Mouse (Mus musculus): Measurements from ENCODE around the gene Parp1. TPM values are rescaled to one million over a fixed set of nuclear protein-coding genes. Genes with fewer than 3 reads are reported as not detected.
"Not testable (repeated sequence)": the region's sequence is repeated elsewhere in the genome, so short reads cannot be mapped to it uniquely, and the experiment has no call there.

Parp1 gene
- total RNA-seq, 2 experiments from 2014 or later, result 89.0 to 90.3 TPM

DNA sequence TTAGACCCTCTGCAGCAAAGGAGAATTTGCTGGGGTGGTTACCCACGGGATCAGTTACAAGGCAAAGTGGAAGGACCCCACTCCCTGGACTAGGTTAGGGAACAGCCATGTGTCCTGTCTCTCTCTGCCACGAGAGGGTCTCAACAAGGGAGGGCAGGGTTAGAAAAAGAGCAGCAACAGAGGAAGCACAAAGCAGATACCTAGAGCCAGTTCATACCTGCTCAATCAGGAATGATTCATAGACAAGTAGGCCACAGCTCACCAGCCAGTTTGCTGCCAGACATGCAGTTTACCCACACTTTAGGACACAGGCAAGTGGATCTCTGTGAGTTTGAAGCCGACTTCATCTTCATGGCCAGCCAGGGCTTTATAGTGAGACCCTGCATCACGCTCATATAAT, 963 bp upstream of the Parp1 start:
- intact Hi-C loops (cut with DNase I), result loop anchor here (2.0 to 5.0 kb wide), 4 partner anchors 75 to 300 kb away; partner anchors contain the start of genes Lin9 and Stum
- Histone ChIP-seq H3K4me3 (no peak overlapping the region), H3K27ac (no peak overlapping the region)
- no peak for TF ChIP-seq CTCF (IDR thresholded peaks at IDR 0.05)
- DNase-seq (ENCODE audit: extremely low spot score in 1 of 2, low spot score in 2 of 2), result no peak

DNA sequence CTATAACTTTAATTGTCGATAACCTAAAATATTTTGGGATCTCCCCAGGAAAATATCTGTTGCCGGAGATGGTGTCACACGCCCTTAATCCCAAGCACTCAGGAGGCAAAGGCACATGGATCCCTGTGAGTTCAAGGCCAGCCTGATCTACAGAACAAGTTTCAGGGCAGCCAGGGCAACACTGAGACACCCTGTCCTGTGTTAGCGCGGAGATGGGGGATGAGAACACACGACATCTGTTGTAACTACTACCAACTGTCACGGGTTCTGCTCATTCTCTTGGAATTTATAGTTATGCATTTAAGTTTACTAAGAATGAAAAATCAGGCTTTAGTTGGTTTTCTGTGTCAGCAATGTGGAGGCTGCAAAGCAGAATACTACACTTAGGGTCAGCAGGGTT, 476 bp upstream of the Parp1 start:
- DNase-seq (ENCODE audit: extremely low spot score in 1 of 2, low spot score in 2 of 2), result no peak
- intact Hi-C loops (cut with DNase I), result loop anchor here (2.0 to 5.0 kb wide), 4 partner anchors 74 to 301 kb away; partner anchors contain the start of genes Lin9 and Stum
- Histone ChIP-seq H3K4me3 (peak overlapping the region; percentile 96), H3K27ac (peak overlapping the region; percentile 50)
- TF ChIP-seq CTCF (IDR thresholded peaks at IDR 0.05), result no peak

DNA sequence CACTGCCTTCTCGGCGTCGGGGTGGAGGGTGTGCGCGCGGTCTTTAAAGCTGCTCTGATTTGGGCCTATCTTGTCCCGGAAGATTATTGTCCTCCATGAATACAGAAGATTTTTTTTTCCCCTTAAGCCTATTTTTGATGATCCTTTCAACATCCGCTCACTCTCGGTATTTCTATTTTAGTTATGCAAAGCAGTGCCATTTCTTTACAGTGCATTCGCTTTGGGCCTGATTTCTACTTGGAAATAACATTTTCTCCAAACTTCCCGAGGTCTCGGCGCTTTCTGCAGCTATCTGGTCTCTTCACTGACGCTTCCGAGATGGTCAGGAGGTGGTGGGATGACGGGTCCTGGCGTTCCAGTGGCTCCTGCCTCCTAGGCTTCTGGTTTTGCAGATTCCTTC, 729 bp downstream of the Parp1 start:
- no peak for DNase-seq (ENCODE audit: extremely low spot score in 1 of 2, low spot score in 2 of 2)
- H3K27ac ChIP-seq, result peak overlapping the region; percentile 87
- no peak for TF ChIP-seq CTCF (IDR thresholded peaks at IDR 0.05)
- intact Hi-C loops (cut with DNase I), result loop anchor here (2.0 to 5.0 kb wide), 4 partner anchors 73 to 302 kb away; partner anchors contain the start of genes Lin9 and Stum
- H3K4me3 ChIP-seq, result peak overlapping the region; percentile 96

DNA sequence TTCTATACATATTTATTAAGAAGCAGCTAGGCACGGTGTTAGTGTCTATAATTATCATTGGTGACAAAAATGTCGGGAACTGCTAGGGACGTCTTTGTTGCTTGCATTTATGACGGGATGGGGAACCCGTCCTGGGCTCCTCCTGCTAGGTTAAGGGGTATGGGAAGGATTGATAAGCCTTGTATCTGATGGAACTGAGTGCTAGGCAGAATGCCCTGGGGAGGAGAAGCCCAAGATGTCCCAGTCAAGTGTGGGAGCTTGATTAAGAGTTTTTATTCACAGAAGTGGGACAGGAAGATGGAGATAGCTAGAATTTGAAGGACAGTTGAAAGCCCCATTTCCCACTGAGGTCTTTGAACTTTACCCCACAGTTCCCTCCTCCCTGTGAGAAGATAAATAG, 1.5 kb downstream of the Parp1 start:
- no peak for TF ChIP-seq CTCF (IDR thresholded peaks at IDR 0.05)
- DNase-seq (ENCODE audit: extremely low spot score in 1 of 2, low spot score in 2 of 2), result no peak
- intact Hi-C loops (cut with DNase I), result loop anchor here (5.0 kb wide), 1 partner anchor 313 kb away; no protein-coding TSS in a partner anchor
- H3K4me3 ChIP-seq, result peak overlapping the region; percentile 96
- H3K27ac ChIP-seq, result peak overlapping the region; percentile 87; the same call in 1 of the 2 replicates

DNA sequence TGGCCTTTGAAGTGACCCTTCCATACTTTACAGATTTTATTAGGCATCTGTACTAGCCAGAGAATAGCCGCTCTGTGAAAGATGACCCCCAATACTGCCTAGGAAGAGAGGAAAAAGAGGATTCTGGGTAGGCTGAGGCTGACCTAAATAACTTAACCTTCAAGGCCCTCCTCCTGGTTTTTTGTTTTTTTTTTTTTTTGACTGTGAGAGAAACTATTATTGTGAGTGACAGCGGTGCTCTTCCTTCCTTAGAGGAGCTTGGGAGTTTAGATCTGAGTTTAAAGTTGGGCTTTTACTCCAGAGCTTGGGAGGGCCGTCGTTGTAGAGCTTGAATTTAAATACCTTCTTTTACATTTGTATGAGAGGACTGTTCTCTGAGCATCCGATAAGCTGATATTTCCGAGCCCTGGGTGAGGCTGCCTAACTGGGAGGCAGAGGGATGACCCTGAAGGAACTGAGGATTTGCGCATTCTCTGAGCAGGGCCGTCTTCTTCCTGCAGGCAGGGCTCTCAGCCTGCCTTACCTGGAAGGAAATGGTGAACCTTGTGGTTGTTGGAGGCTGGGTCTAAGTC, 2.4 kb downstream of the Parp1 start:
- no peak overlapping the region for H3K27ac ChIP-seq
- intact Hi-C loops (cut with DNase I), result loop anchor here (5.0 kb wide), 1 partner anchor 314 kb away; no protein-coding TSS in a partner anchor
- DNase-seq (ENCODE audit: extremely low spot score in 1 of 2, low spot score in 2 of 2), result no peak
- peak overlapping the region; percentile 96; the same call in 1 of the 2 replicates for H3K4me3 ChIP-seq
- TF ChIP-seq CTCF (IDR thresholded peaks at IDR 0.05), result no peak

DNA sequence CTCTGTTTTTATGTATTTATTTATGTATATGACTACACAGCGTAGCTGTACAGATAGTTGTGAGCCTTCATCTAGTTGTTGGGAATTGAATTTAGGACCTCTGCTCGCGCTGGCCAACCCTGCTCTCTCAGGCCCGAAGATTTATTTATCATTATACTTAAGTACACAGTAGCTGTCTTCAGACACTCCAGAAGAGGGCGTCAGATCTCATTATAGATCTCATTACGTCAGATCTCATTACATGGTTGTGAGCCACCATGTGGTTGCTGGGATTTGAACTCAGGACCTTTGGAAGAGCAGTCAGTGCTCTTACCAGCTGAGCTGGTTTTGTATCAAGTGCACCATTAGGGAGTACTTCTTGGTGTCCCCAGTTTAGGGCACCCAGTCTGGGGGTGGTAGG, 3.0 kb downstream of the Parp1 start:
- H3K4me3 ChIP-seq; H3K27ac ChIP-seq; DNase-seq (ENCODE audit: extremely low spot score in 1 of 2, low spot score in 2 of 2): not testable (repeated sequence)
- intact Hi-C loops (cut with DNase I), result loop anchor here (5.0 kb wide), 1 partner anchor 314 kb away; no protein-coding TSS in a partner anchor

DNA sequence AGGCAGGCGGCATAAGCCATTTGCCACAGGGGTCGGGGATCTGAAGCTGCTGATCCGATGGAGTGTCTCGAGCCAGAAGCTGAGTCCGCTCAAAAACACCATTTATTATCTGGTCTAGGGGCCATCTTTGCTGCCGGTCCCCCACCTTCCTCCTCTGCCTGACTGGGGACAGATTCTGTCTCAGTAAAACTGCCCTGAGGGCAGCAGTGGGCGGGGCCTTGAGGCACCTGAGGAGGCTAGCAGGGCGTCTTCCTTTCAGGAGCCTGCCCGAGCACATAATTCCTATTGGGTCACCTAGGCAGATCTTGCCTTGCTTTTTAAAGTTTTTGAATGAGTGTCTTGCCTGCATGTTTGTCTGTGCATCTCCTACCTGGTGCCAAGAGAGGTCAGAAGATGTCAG, 3.4 kb downstream of the Parp1 start:
- TF ChIP-seq CTCF (IDR thresholded peaks at IDR 0.05), result no peak
- Histone ChIP-seq H3K27ac (no peak overlapping the region), H3K4me3 (no peak overlapping the region)
- intact Hi-C loops (cut with DNase I), result loop anchor here (5.0 kb wide), 1 partner anchor 315 kb away; no protein-coding TSS in a partner anchor
- no peak for DNase-seq (ENCODE audit: extremely low spot score in 1 of 2, low spot score in 2 of 2)

DNA sequence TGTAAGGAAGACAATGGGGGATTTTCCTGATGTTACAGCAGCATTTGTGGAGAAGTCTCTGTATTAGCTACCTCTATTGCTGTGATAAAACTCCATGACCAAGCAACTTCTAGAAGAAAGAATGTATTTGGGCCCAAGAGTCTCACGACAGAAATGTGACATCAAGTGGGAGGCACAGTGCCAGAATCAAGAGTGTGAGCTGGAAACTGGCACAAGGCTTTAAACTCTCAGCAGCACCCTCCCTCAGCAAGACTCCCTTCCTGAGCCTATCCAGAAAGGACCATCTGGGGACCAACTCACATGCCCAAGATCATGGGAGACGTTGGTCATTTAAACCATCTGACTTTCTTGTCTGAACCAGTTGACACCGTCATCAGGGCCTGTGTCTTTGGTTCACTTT, 7.8 kb downstream of the Parp1 start:
- Histone ChIP-seq H3K27ac (no peak overlapping the region; the same call in 1 of the 2 replicates), H3K4me3 (no peak overlapping the region)
- intact Hi-C loops (cut with DNase I), result no loop called here
- TF ChIP-seq CTCF (IDR thresholded peaks at IDR 0.05), result no peak
- DNase-seq (ENCODE audit: extremely low spot score in 1 of 2, low spot score in 2 of 2), result no peak

DNA sequence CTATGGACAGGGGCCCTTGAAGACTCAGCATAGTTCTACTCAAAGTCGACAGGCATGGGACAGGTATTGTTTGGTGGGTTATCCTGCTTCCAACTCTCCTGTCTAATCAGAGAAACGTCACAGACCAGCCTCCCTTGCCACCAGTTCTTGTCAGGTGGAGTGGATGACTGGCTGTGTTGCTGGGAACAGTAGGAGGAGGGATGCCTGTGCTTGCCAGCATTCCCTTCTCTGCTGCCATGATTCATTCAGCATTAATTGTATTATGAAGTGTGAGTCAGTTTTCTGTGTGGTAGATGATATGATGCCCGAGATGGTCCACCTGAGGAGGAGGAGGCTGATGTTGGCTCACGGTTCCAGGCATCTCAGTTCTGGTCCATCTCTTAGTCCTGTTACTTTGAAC, 9.1 kb downstream of the Parp1 start:
- TF ChIP-seq CTCF (IDR thresholded peaks at IDR 0.05), result no peak
- intact Hi-C loops (cut with DNase I), result no loop called here

DNA sequence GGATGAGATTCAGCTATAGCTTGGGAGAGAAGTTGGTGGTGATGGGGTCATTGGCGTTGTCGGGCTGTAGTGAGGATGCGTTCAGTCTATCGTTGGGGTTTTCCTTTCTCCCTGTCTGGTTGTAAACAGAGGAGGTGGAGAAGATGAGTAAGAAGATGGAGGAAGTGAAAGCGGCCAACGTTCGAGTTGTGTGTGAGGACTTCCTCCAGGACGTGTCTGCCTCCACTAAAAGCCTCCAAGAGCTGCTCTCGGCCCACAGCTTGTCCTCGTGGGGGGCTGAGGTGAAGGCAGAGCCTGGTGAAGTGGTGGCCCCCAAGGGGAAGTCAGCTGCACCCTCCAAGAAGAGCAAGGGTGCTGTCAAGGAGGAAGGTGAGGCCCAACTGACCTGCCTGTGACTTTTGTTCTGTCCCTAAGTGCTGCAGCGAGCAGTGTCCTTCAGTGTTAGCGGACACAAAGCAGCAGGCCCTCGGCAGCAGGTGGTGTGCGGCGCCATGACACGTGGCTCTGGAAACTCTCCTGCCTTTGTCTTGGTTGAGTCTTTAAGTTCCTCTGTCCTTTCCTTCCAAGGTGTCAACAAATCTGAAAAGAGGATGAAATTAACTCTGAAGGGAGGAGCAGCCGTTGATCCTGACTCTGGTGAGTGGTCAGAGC, 19.2 kb downstream of the Parp1 start:
- H3K27ac ChIP-seq, result no peak overlapping the region
- intact Hi-C loops (cut with DNase I), result loop anchor here (5.0 kb wide), 1 partner anchor 159 kb away; no protein-coding TSS in a partner anchor
- TF ChIP-seq CTCF (IDR thresholded peaks at IDR 0.05), result no peak
- DNase-seq (ENCODE audit: extremely low spot score in 1 of 2, low spot score in 2 of 2), result no peak
- H3K4me3 ChIP-seq, result no peak overlapping the region

More for the DNA sequence above, 9.1 kb downstream of the Parp1 start:
- no peak overlapping the region for H3K4me3 ChIP-seq
- peak in 1 of 2 experiments; percentile 24 for DNase-seq (ENCODE audit: extremely low spot score in 1 of 2, low spot score in 2 of 2)
- H3K27ac ChIP-seq, result no peak overlapping the region; the same call in 1 of the 2 replicates

DNA sequence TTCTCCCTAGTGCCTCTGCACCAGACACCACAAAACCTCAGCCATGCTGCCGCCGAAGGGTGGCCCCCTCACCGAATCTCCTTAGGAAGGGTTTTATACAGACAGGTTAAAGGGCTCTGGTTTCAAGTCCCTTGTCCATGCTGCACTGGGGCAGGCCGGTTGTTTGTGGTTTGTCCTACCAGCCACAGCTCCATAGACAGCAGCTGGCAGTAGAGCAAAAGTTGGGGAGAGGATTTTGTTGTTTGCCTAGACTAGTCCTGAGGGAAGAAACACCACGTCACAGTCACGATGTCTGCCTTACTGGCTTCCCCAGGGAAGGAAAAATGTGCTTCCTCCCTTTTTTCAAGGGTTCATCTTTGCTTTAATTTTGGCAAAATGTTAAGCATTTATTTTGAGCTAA, 31.9 kb downstream of the Parp1 start:
- TF ChIP-seq CTCF (IDR thresholded peaks at IDR 0.05), result no peak
- Histone ChIP-seq H3K27ac (no peak overlapping the region), H3K4me3 (no peak overlapping the region)
- no peak for DNase-seq (ENCODE audit: extremely low spot score in 1 of 2, low spot score in 2 of 2)
- intact Hi-C loops (cut with DNase I), result no loop called here

DNA sequence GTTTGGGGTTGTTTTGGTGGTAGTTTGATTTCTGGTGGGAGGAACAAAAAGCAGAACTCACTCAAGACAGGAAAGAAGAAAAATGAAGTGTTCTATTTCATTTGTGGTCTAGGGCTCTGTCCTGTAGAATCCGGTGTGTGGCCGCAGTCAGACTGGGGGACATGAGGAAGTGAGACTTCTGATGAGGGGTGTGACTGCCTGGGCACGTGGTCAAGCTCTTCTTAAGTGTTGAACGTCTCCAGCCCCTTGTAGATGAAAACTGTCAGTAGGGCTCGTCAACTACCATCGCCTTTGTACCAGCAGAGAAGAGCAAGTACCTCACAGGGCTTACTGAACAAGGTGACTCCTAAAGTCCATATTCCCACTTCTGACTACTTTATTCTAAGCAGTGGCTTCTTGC, 33.1 kb downstream of the Parp1 start:
- intact Hi-C loops (cut with DNase I), result no loop called here
- TF ChIP-seq CTCF (IDR thresholded peaks at IDR 0.05), result no peak
- Histone ChIP-seq H3K27ac (no peak overlapping the region), H3K4me3 (no peak overlapping the region)
- no peak for DNase-seq (ENCODE audit: extremely low spot score in 1 of 2, low spot score in 2 of 2)

All from left cerebral cortex, adult 2 months (tissue).